Mouse (Mus musculus) liver, embryonic 14.5 days (tissue): Measurements from ENCODE around the gene Jup.

Experiments
- CTCF ChIP-seq: IDR thresholded peaks from 2 replicates; pipeline ENCODE4 v1.5.1; 2016; ENCODE audit warnings: antibody characterized with exemption, low read depth, control low read depth
- EP300 ChIP-seq: IDR thresholded peaks from 2 replicates; pipeline ENCODE4 v1.6.1; 2016; ENCODE audit warnings: antibody characterized with exemption, low read depth

GRCm38 (mm10) chr11:100387111-100387510 lies 10.5 kb downstream of the Jup start:
- TF ChIP-seq CTCF (no peak), EP300 (no peak)
